Mouse (Mus musculus) liver, embryonic 14.5 days (tissue): ENCODE results near the gene Pax8.

Experiments used
- CTCF ChIP-seq: IDR thresholded peaks from 2 replicates; pipeline ENCODE4 v1.5.1; 2016; ENCODE audit warnings: antibody characterized with exemption, low read depth, control low read depth
- EP300 ChIP-seq: IDR thresholded peaks from 2 replicates; pipeline ENCODE4 v1.6.1; 2016; ENCODE audit warnings: antibody characterized with exemption, low read depth

DNA sequence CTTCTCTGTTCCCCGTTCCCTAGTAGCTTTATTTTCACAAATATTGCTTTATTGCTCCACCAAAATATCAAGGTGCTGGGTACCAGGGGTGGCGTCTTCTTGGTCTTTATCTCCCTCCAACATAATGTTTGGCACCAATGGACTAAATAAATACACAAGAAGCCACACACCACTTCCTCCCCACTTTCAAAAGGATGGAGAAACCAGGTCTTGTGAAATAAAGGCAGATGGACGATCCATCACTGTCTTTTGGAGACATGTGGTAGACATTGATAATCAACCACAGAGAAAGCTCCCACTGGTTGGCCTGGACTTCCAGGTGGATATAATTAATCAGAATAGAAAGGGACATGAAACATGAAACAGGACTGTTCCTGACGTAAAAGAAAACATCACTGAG, 45.6 kb downstream of the Pax8 start:
- TF ChIP-seq CTCF: no peak
- TF ChIP-seq EP300: no peak
